Mouse (Mus musculus) limb, embryonic 14.5 days (tissue): ENCODE measurements around the gene Mepce. TPM values are rescaled to one million over a fixed set of nuclear protein-coding genes. Genes with fewer than 3 reads are reported as not detected.
"Not testable (repeated sequence)": the region's sequence is repeated elsewhere in the genome, so short reads cannot be mapped to it uniquely, and the experiment has no call there.

Experiments used
- ATAC-seq: fragments of 200-750 bp; cut with Nextera tagmentation; 2 replicates; pipeline ENCODE4 v1.8.0; 2017; ENCODE audit warnings: low read depth, moderate number of reproducible peaks, moderate TSS enrichment; ENCODE audit not compliant: low FRiP score
- DNase-seq: peaks from one replicate; pipeline ENCODE4 v3.0.0-alpha.2; 2015; ENCODE audit warnings: low spot score
- H3K27ac ChIP-seq: fragments of 300-500 bp; sonication (generic); replicated peaks from 2 replicates; pipeline ENCODE4 v1.5.1; 2014; ENCODE audit warnings: low read depth, mild to moderate bottlenecking, low read length, moderate library complexity, mixed read lengths
- H3K27me3 ChIP-seq: fragments of 300-500 bp; sonication (generic); 2 replicates; pipeline ENCODE4 v1.6.1; 2014; ENCODE audit warnings: low read length, mixed read lengths; ENCODE audit not compliant: control insufficient read depth, insufficient read depth
- H3K36me3 ChIP-seq: fragments of 300-500 bp; sonication (generic); 2 replicates; pipeline ENCODE4 v1.6.1; 2014; ENCODE audit warnings: mild to moderate bottlenecking, low read length, moderate library complexity, mixed read lengths; ENCODE audit not compliant: control insufficient read depth, insufficient read depth
- H3K4me1 ChIP-seq: fragments of 300-500 bp; sonication (generic); 2 replicates; pipeline ENCODE4 v1.6.1; 2014; ENCODE audit warnings: antibody characterized with exemption, low read length, mixed read lengths; ENCODE audit not compliant: control insufficient read depth, insufficient read depth
- H3K4me2 ChIP-seq: fragments of 300-500 bp; sonication (generic); replicated peaks from 2 replicates; pipeline ENCODE4 v1.6.1; 2014; ENCODE audit warnings: low read depth, mild to moderate bottlenecking, low read length, moderate library complexity; ENCODE audit not compliant: severe bottlenecking
- H3K4me3 ChIP-seq: fragments of 300-500 bp; sonication (generic); replicated peaks from 2 replicates; pipeline ENCODE4 v1.5.1; 2014; ENCODE audit warnings: low read length
- H3K9ac ChIP-seq: fragments of 300-500 bp; sonication (generic); 2 replicates; pipeline ENCODE4 v1.6.1; 2014; ENCODE audit warnings: mild to moderate bottlenecking, low read depth, low read length, moderate library complexity; ENCODE audit not compliant: severe bottlenecking
- H3K9me3 ChIP-seq: fragments of 300-500 bp; sonication (generic); 2 replicates; pipeline ENCODE4 v1.6.1; 2016; ENCODE audit warnings: low read length; ENCODE audit not compliant: control insufficient read depth
- POLR2A ChIP-seq: fragments of 200-500 bp; IDR thresholded peaks from 2 replicates; pipeline ENCODE4 v1.8.0; 2012; ENCODE audit warnings: inconsistent platforms, mild to moderate bottlenecking, moderate library complexity, borderline replicate concordance; ENCODE audit not compliant: insufficient read depth, insufficient read length; ENCODE audit errors: extremely low read depth
- WGBS: fragments of 180-500 bp; shearing (Covaris S2); extraction: QIAGEN DNeasy Blood & Tissue Kit; methylation state at CpG from one replicate; pipeline ENCODE4 v1.1.7; 2014; 5-methylcytosine and 5-hydroxymethylcytosine counted together
- polyA plus RNA-seq, 2 experiments: library from polyadenylated mRNA; depleted of rRNA in 1 of 2; stranded (reverse) in 1 of 2; unstranded in 1 of 2; fragments of >200 nt; fragmentation: Nextera tagmentation in 1 of 2; extraction: Ambion mirVana in 1 of 2; gene quantifications; 2 replicates each; pipeline versions ENCODE4 v1.2.1 to v1.2.3; 2012 to 2014

The Mepce gene
- polyA plus RNA-seq, 2 experiments, result 13.9 to 42.0 TPM

- Histone ChIP-seq H3K4me2 (no peak overlapping the region), H3K4me3 (no peak overlapping the region), H3K36me3 (peaks cover 53% of the 10 kb centered on the region), H3K27ac (no peak overlapping the region), H3K9ac (no peak overlapping the region), H3K4me1 (peaks cover 20% of the 10 kb centered on the region), H3K27me3 (no peaks in the 10 kb centered on the region), H3K9me3 (no peaks in the 10 kb centered on the region)
- 94% methylated on average over 13 of the region's 13 CpGs for WGBS
- no peak for TF ChIP-seq POLR2A
- no peak for DNase-seq
- ATAC-seq, result no peak
Observed at GRCm38 (mm10) chr5:137751221-137751887, 36.1 kb downstream of the Mepce start.

- H3K9me3 ChIP-seq, H3K4me3 ChIP-seq, ATAC-seq, DNase-seq, H3K27ac ChIP-seq, H3K4me2 ChIP-seq, H3K9ac ChIP-seq, H3K27me3 ChIP-seq: not testable (repeated sequence)
- WGBS, result 95% methylated on average over 7 of the region's 8 CpGs
- Histone ChIP-seq H3K4me1 (peaks cover 20% of the 10 kb centered on the region), H3K36me3 (peaks cover 42% of the 10 kb centered on the region)
Observed at GRCm38 (mm10) chr5:137750212-137750611, 37.2 kb downstream of the Mepce start.

GRCm38 (mm10) chr5:137749196-137749836 is 38.1 kb downstream of the Mepce start:
- H3K4me1 ChIP-seq, result peaks cover 24% of the 10 kb centered on the region
- no peak for ATAC-seq
- no peak for TF ChIP-seq POLR2A
- H3K4me2 ChIP-seq, result peak overlapping the region; percentile 97; the same call in 1 of the 2 replicates
- no peak overlapping the region; the same call in 1 of the 2 replicates for H3K27ac ChIP-seq
- H3K9me3 ChIP-seq, result no peaks in the 10 kb centered on the region
- H3K36me3 ChIP-seq, result peaks cover 40% of the 10 kb centered on the region
- H3K4me3 ChIP-seq, result peak overlapping the region; percentile 66
- WGBS, result 37% methylated on average over 6 of the region's 6 CpGs
- H3K27me3 ChIP-seq, result no peaks in the 10 kb centered on the region
- DNase-seq, result no peak
- H3K9ac ChIP-seq, result no peak overlapping the region

- Histone ChIP-seq H3K36me3 (peaks cover 29% of the 10 kb centered on the region), H3K4me3 (peak overlapping the region; percentile 66), H3K4me2 (peak overlapping the region; percentile 97), H3K9me3 (no peaks in the 10 kb centered on the region), H3K4me1 (peaks cover 24% of the 10 kb centered on the region), H3K9ac (peak overlapping the region; percentile 73), H3K27ac (peak overlapping the region; percentile 52; the same call in 1 of the 2 replicates), H3K27me3 (no peaks in the 10 kb centered on the region)
- no peak for TF ChIP-seq POLR2A
- DNase-seq (peak; percentile 17), ATAC-seq (no peak)
- WGBS, result 20% methylated on average over 5 of the region's 5 CpGs
Observed at GRCm38 (mm10) chr5:137748130-137748770, 39.2 kb downstream of the Mepce start.

GRCm38 (mm10) chr5:137747326-137747961 is 40.0 kb downstream of the Mepce start:
- H3K4me1 ChIP-seq, result peaks cover 24% of the 10 kb centered on the region
- H3K27me3 ChIP-seq, result no peaks in the 10 kb centered on the region
- H3K9me3 ChIP-seq, result no peaks in the 10 kb centered on the region
- TF ChIP-seq POLR2A, result no peak
- H3K4me2 ChIP-seq, result peak overlapping the region; percentile 97
- H3K36me3 ChIP-seq, result peaks cover 21% of the 10 kb centered on the region
- DNase-seq, result no peak
- peak overlapping the region; percentile 66 for H3K4me3 ChIP-seq
- 2% methylated on average over 26 of the region's 26 CpGs for WGBS
- ATAC-seq, result no peak
- peak overlapping the region; percentile 86 for H3K27ac ChIP-seq
- H3K9ac ChIP-seq, result peak overlapping the region; percentile 73
